Mouse (Mus musculus) stomach, postnatal 0 days (tissue): ENCODE measurements around the gene H2-Eb1. TPM values are rescaled to one million over a fixed set of nuclear protein-coding genes. Genes with fewer than 3 reads are reported as not detected.

ENCODE experiments used
- ATAC-seq: fragments of 200-750 bp; cut with Nextera tagmentation; 2 replicates; pipeline ENCODE4 v1.8.0; 2017; ENCODE audit not compliant: low FRiP score, low TSS enrichment
- DNase-seq: peaks from one replicate; pipeline ENCODE4 v3.0.0-alpha.2; 2016; ENCODE audit warnings: low spot score
- H3K27ac ChIP-seq: fragments of 300-500 bp; sonication (generic); replicated peaks from 2 replicates; pipeline ENCODE4 v1.5.1; 2014; ENCODE audit warnings: mild to moderate bottlenecking, control low read depth
- H3K27me3 ChIP-seq: fragments of 300-500 bp; sonication (generic); 2 replicates; pipeline ENCODE4 v1.6.1; 2014; ENCODE audit warnings: low read length; ENCODE audit not compliant: control insufficient read depth, insufficient read depth
- H3K36me3 ChIP-seq: fragments of 300-500 bp; sonication (generic); 2 replicates; pipeline ENCODE4 v1.6.1; 2014; ENCODE audit warnings: low read length, mixed read lengths; ENCODE audit not compliant: control insufficient read depth, insufficient read depth
- H3K4me1 ChIP-seq: fragments of 300-500 bp; sonication (generic); replicated peaks from 2 replicates; pipeline ENCODE4 v1.6.1; 2014; ENCODE audit warnings: antibody characterized with exemption; ENCODE audit not compliant: control insufficient read depth, insufficient read depth
- H3K4me2 ChIP-seq: fragments of 300-500 bp; sonication (generic); replicated peaks from 2 replicates; pipeline ENCODE4 v1.6.1; 2014; ENCODE audit warnings: low read depth, mild to moderate bottlenecking, control low read depth, moderate library complexity
- H3K4me3 ChIP-seq: fragments of 300-500 bp; sonication (generic); 2 replicates; pipeline ENCODE4 v1.5.1; 2014; ENCODE audit warnings: low read depth, low read length, control low read depth
- H3K9ac ChIP-seq: fragments of 300-500 bp; sonication (generic); 2 replicates; pipeline ENCODE4 v1.6.1; 2014; ENCODE audit warnings: mild to moderate bottlenecking, low read length, control low read depth, mixed read lengths
- H3K9me3 ChIP-seq: fragments of 300-500 bp; sonication (generic); 2 replicates; pipeline ENCODE4 v1.6.1; 2016; ENCODE audit warnings: low read length; ENCODE audit not compliant: control insufficient read depth
- CTCF ChIP-seq: IDR thresholded peaks from 2 replicates; pipeline ENCODE4 v1.5.1; 2016; ENCODE audit warnings: antibody characterized with exemption, low read depth, mild to moderate bottlenecking, moderate library complexity
- EP300 ChIP-seq: optimal IDR thresholded peaks from 2 replicates; pipeline ENCODE3; 2016; ENCODE audit warnings: antibody characterized with exemption
- WGBS: fragments of 180-500 bp; shearing (Covaris S2); extraction: QIAGEN DNeasy Blood & Tissue Kit; methylation state at CpG from one replicate; pipeline ENCODE4 v1.1.7; 2014; 5-methylcytosine and 5-hydroxymethylcytosine counted together
- polyA plus RNA-seq: library from polyadenylated mRNA; unstranded; fragments of >200 nt; fragmentation: Nextera tagmentation; extraction: Ambion mirVana; gene quantifications from 2 replicates; pipeline ENCODE4 v1.2.1, GENCODE M21; 2015

H2-Eb1 gene
- polyA plus RNA-seq, 1 experiment from 2014 or later: 6.7 TPM

GRCm38 (mm10) chr17:34270940-34271339 lies 34.7 kb upstream of the H2-Eb1 start:
- 74% methylated on average over 2 of the region's 2 CpGs for WGBS
- DNase-seq (no peak), ATAC-seq (no peak)
- Histone ChIP-seq H3K4me2 (no peak overlapping the region), H3K4me1 (no peaks in the 10 kb centered on the region), H3K36me3 (no peaks in the 10 kb centered on the region), H3K27me3 (no peaks in the 10 kb centered on the region; the same call in 1 of the 2 replicates), H3K27ac (no peak overlapping the region), H3K9me3 (no peaks in the 10 kb centered on the region), H3K9ac (no peak overlapping the region), H3K4me3 (no peak overlapping the region)
- no peak for TF ChIP-seq EP300
- no peak for TF ChIP-seq CTCF

DNA sequence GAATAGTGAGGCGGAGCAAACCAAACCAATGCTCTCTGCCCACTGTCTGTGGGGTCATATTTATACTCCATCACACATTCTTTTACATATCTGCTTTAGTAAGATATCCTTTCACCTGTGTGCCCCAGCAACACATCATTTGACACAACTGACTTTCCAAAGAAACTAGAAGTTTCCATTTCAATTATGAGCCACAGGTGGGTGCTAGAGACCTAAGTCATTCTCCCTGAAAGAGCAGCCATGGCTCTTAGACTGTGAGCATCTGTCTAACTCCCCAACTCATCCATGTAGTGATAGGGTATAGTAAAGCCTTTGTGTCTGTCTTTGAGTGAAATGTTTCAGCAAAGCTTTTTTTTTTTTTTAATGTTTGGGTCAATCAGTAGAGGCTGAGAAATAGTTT lies 33.6 kb upstream of the H2-Eb1 start:
- 91% methylated on average over 1 of the region's 1 CpGs for WGBS
- ATAC-seq: no peak
- TF ChIP-seq EP300: no peak
- TF ChIP-seq CTCF: peak; percentile 52
- Histone ChIP-seq H3K4me3 (no peak overlapping the region), H3K4me2 (no peak overlapping the region), H3K27ac (no peak overlapping the region), H3K4me1 (no peaks in the 10 kb centered on the region), H3K27me3 (no peaks in the 10 kb centered on the region; the same call in 1 of the 2 replicates), H3K36me3 (no peaks in the 10 kb centered on the region), H3K9ac (no peak overlapping the region), H3K9me3 (no peaks in the 10 kb centered on the region)
- no peak for DNase-seq

DNA sequence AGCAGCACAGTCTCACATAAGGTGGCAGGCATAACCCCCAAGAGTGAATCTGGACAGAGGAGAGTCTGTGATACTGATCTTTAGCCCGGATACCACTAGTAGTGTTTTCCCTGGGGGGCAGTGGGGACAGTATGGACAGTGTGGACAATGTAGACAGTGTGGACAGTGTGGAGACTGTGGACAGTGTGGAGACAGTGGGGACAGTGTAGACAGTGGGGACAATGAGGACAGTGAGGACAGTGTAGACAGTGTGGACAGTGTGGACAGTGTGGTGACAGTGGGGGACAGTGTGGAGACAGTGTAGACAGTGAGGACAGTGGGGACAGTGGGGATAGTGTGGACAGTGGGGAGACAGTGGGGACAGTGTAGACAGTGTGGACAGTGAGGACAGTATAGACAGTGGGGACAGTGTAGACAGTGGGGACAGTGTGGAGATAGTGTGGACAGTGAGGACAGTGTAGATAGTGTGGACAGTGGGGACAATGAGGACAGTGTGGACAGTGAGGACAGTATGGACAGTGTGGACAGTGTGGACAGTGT lies 25.1 kb upstream of the H2-Eb1 start:
- Histone ChIP-seq H3K27me3 (no peaks in the 10 kb centered on the region), H3K36me3 (no peaks in the 10 kb centered on the region), H3K27ac (no peak overlapping the region), H3K9me3 (no peaks in the 10 kb centered on the region), H3K4me3 (no peak overlapping the region), H3K4me2 (no peak overlapping the region), H3K4me1 (no peaks in the 10 kb centered on the region), H3K9ac (no peak overlapping the region)
- TF ChIP-seq CTCF (no peak), EP300 (no peak)
- DNase-seq (no peak), ATAC-seq (peak; percentile 29; the same call in 1 of the 2 replicates)
- WGBS: 71% methylated on average over 1 of the region's 1 CpGs

DNA sequence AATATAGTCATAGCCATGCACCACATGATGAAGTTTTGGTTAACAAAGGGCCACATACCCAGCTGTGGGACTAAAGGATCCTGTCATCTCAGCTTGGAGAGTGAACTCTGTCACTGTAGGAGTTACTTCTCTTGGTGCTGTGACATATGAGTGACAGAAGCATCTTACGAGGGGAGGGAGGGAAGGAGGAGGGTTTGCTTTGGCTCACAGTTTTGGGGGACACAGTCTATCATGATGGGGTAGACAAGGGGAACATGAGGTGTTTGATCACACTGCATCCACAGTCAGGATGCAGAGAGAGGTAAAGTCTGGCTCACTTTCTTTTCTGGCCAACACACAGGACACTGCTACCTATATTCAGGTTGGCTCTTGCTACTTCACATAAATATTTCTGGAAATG lies 23.8 kb upstream of the H2-Eb1 start:
- H3K27ac ChIP-seq: no peak overlapping the region
- ATAC-seq (no peak), DNase-seq (no peak)
- H3K27me3 ChIP-seq: no peaks in the 10 kb centered on the region
- no peaks in the 10 kb centered on the region for H3K9me3 ChIP-seq
- no peak overlapping the region for H3K4me2 ChIP-seq
- H3K4me3 ChIP-seq: no peak overlapping the region
- H3K36me3 ChIP-seq: no peaks in the 10 kb centered on the region
- 53% methylated on average over 1 of the region's 1 CpGs for WGBS
- no peak for TF ChIP-seq EP300
- TF ChIP-seq CTCF: no peak
- H3K4me1 ChIP-seq: no peaks in the 10 kb centered on the region
- no peak overlapping the region for H3K9ac ChIP-seq

- no peaks in the 10 kb centered on the region for H3K36me3 ChIP-seq
- H3K27ac ChIP-seq: no peak overlapping the region
- H3K9me3 ChIP-seq: no peaks in the 10 kb centered on the region
- TF ChIP-seq CTCF (no peak), EP300 (no peak)
- DNase-seq (no peak), ATAC-seq (no peak)
- no peaks in the 10 kb centered on the region for H3K4me1 ChIP-seq
- no peaks in the 10 kb centered on the region for H3K27me3 ChIP-seq
- no peak overlapping the region for H3K4me3 ChIP-seq
- WGBS: 60% methylated on average over 4 of the region's 4 CpGs
- no peak overlapping the region for H3K9ac ChIP-seq
- no peak overlapping the region for H3K4me2 ChIP-seq
Measured at GRCm38 (mm10) chr17:34285371-34285770, 20.3 kb upstream of the H2-Eb1 start.

DNA sequence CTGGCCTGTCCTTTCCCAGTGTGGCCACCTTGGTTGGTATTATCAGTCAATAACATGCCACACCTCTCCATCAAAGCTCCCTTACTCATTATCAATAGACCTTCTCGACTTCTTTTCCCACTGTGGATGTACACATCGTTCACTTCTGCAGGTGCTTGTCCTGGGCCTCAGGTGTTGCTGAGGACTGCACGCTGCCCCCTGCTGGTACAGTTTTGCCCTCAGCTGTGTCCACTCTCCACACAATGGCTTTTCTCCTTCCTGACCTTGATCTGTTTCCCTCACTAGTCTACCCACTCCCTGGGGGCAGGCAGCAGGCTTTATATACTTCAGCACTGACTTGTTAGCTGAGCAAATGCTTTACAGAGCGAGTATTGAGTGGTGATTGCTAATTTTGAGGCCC lies 19.8 kb upstream of the H2-Eb1 start:
- H3K9ac ChIP-seq: no peak overlapping the region
- TF ChIP-seq EP300 (no peak), CTCF (peak; percentile 71)
- H3K4me3 ChIP-seq: no peak overlapping the region
- WGBS: 35% methylated on average over 4 of the region's 4 CpGs
- H3K36me3 ChIP-seq: no peaks in the 10 kb centered on the region
- H3K27me3 ChIP-seq: no peaks in the 10 kb centered on the region
- no peaks in the 10 kb centered on the region for H3K9me3 ChIP-seq
- DNase-seq (peak; percentile 60), ATAC-seq (no peak)
- H3K27ac ChIP-seq: no peak overlapping the region
- no peak overlapping the region for H3K4me2 ChIP-seq
- H3K4me1 ChIP-seq: no peaks in the 10 kb centered on the region
